ENCODE assay signal across 12 mouse cellular contexts in the genomic region with DNA sequence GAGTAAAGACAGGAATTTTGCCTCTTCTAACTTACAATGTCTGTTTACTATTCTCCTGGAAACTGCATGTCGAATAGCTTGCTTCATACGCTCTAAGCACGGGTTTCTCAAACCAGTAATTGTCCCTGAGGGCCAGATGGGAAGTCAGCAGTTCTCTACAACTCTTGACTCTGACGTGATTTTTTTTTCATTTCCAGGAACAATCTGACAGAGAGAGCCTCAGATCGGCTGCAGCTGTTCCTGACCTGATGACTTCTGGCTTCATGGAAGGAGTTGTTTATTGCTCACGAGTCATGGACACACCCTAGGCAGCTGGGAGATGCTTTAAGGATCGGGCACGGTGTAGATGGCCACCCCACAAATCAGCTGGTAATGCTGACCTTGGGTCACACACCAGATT.
DNase-seq lines count a peak whose midpoint lies in the region; ATAC-seq and TF ChIP-seq lines count a peak whose summit lies in the region.
"Had no signal": no experiment of that assay in that cellular context is flagged by ENCODE, and none has a peak within 500 bp of the region (broad histone marks: within the 10 kb centered on the region; RNA-seq: fewer than 3 reads in every experiment).

No protein-coding gene starts in this region.

- no peak overlapping the region for H3K9ac ChIP-seq in kidney, postnatal 0 days (ENCODE audit: low read depth, low read length)
- no peak overlapping the region for H3K9ac ChIP-seq in forebrain, embryonic 13.5 days
- H3K9ac ChIP-seq: forebrain, embryonic 12.5 days; neural tube, embryonic 12.5 days had no signal

- no peak for TF ChIP-seq POLR2A in thymus, adult 2 months (IDR thresholded peaks at IDR 0.05; ENCODE audit: control insufficient read depth, extremely low read depth, insufficient read depth, low read length, poor library complexity)

- no peak for TF ChIP-seq CTCF in gastrocnemius, adult 2 months (IDR thresholded peaks at IDR 0.05)
- no peak for TF ChIP-seq CTCF in kidney, postnatal 0 days (IDR thresholded peaks at IDR 0.05; ENCODE audit: low read depth)
- no peak for TF ChIP-seq CTCF in thymus, adult 2 months (IDR thresholded peaks at IDR 0.05; ENCODE audit: borderline replicate concordance, control insufficient read depth, extremely low read depth, insufficient read depth, low read length, poor library complexity)

- no peaks in the 10 kb centered on the region for H3K36me3 ChIP-seq in kidney, postnatal 0 days (ENCODE audit: insufficient read depth, low read length)
- H3K36me3 ChIP-seq in forebrain, embryonic 13.5 days (ENCODE audit: poor library complexity, severe bottlenecking) = no peaks in the 10 kb centered on the region
- H3K36me3 ChIP-seq in thymus, adult 2 months (ENCODE audit: control insufficient read depth, insufficient read depth, low read length) = no peaks in the 10 kb centered on the region
- H3K36me3 ChIP-seq: forebrain, embryonic 12.5 days; G1E; neural tube, embryonic 12.5 days had no signal

- H3K4me3 ChIP-seq in gastrocnemius, adult 2 months = no peak overlapping the region
- no peak overlapping the region for H3K4me3 ChIP-seq in kidney, postnatal 0 days (replicated peaks; ENCODE audit: low read depth, low read length)
- no peak overlapping the region for H3K4me3 ChIP-seq in forebrain, embryonic 13.5 days
- no peak overlapping the region for H3K4me3 ChIP-seq in thymus, adult 2 months (ENCODE audit: control insufficient read depth, insufficient read depth, low read length)
- H3K4me3 ChIP-seq: forebrain, embryonic 12.5 days; neural tube, embryonic 12.5 days had no signal

- WGBS in kidney, postnatal 0 days = 27% methylated on average over 8 of the region's 8 CpGs
- WGBS in forebrain, embryonic 13.5 days = 78% methylated on average over 8 of the region's 8 CpGs
- WGBS in thymus, adult 2 months = 60% methylated on average over 8 of the region's 8 CpGs

- no peak overlapping the region for H3K27ac ChIP-seq in gastrocnemius, adult 2 months
- H3K27ac ChIP-seq in kidney, postnatal 0 days = no peak overlapping the region
- H3K27ac ChIP-seq in forebrain, embryonic 13.5 days = no peak overlapping the region
- H3K27ac ChIP-seq in thymus, adult 2 months (ENCODE audit: control insufficient read depth, insufficient read depth, low read length) = no peak overlapping the region
- H3K27ac ChIP-seq: forebrain, embryonic 12.5 days; neural tube, embryonic 12.5 days had no signal

- peak; percentile 41 for DNase-seq in gastrocnemius, adult 2 months
- peak; percentile 70 to 73 for DNase-seq in heart, adult 9 months (ENCODE audit: low spot score in 2 of 2)
- DNase-seq in kidney, postnatal 0 days (ENCODE audit: low spot score) = peak; percentile 87
- DNase-seq in lung, postnatal 10 days = peak; percentile 65
- no peak for DNase-seq in thymus, adult 2 months
- DNase-seq in cerebellum, postnatal 25 days = no peak
- DNase-seq: adrenal gland, adult 8-10 months; cerebellum, postnatal 10 days had no signal

- no peak overlapping the region for H3K4me2 ChIP-seq in kidney, postnatal 0 days (ENCODE audit: low read length)
- no peak overlapping the region for H3K4me2 ChIP-seq in forebrain, embryonic 13.5 days
- H3K4me2 ChIP-seq: forebrain, embryonic 12.5 days; neural tube, embryonic 12.5 days had no signal

- no peaks in the 10 kb centered on the region for H3K9me3 ChIP-seq in kidney, postnatal 0 days (replicated peaks; ENCODE audit: low read length)
- no peaks in the 10 kb centered on the region for H3K9me3 ChIP-seq in forebrain, embryonic 13.5 days (replicated peaks)
- H3K9me3 ChIP-seq: forebrain, embryonic 12.5 days; neural tube, embryonic 12.5 days had no signal

- no peaks in the 10 kb centered on the region for H3K4me1 ChIP-seq in kidney, postnatal 0 days (replicated peaks; ENCODE audit: insufficient read depth, low read length)
- peaks cover 14% of the 10 kb centered on the region for H3K4me1 ChIP-seq in forebrain, embryonic 13.5 days
- peaks cover 74% of the 10 kb centered on the region for H3K4me1 ChIP-seq in thymus, adult 2 months (replicated peaks; ENCODE audit: control insufficient read depth, insufficient read depth, low read length)

- no peaks in the 10 kb centered on the region for H3K27me3 ChIP-seq in kidney, postnatal 0 days (ENCODE audit: insufficient read depth, low read length)
- H3K27me3 ChIP-seq in forebrain, embryonic 13.5 days = no peaks in the 10 kb centered on the region
- no peaks in the 10 kb centered on the region for H3K27me3 ChIP-seq in thymus, adult 2 months (ENCODE audit: control insufficient read depth, insufficient read depth, low read length)
- H3K27me3 ChIP-seq: forebrain, embryonic 12.5 days; neural tube, embryonic 12.5 days had no signal

- ATAC-seq in kidney, postnatal 0 days (replicated peaks; ENCODE audit: low FRiP score, low read depth) = 0 out of 2 replicates have a peak, but pooled peaks have one; percentile 49
- ATAC-seq in forebrain, embryonic 13.5 days = no peak

- intact Hi-C loops in gastrocnemius, adult 2 months (cut with DNase I) = no loop called here

Comparison
In these comparisons a context has a peak if more than half of its experiments do, and no peak if none do; other contexts are left out.
1. DNase-seq: peak in gastrocnemius, adult 2 months (single experiment), heart, adult 9 months (2 of 2), kidney, postnatal 0 days (single experiment) and lung, postnatal 10 days (single experiment); none in thymus, adult 2 months (single experiment) and cerebellum, postnatal 25 days (0 of 2).